Mouse (Mus musculus): ENCODE results near the gene Dact1.

- TF ChIP-seq CTCF (IDR thresholded peaks at IDR 0.05; ENCODE audit: borderline replicate concordance, insufficient read depth, low read length) (no peak), POLR2A (IDR thresholded peaks at IDR 0.05; ENCODE audit: low read depth, low read length) (no peak)
Observed at GRCm38 (mm10) chr12:71285399-71285798, 24.3 kb upstream of the Dact1 start.

Measured in embryonic fibroblast, embryonic 13.5 days (primary cell).